Mouse (Mus musculus): ENCODE results near the gene Hsp90ab1.

The Hsp90ab1 gene

GRCm38 (mm10) chr17:45536264-45536663 lies 36.8 kb downstream of the Hsp90ab1 start:
- DNase-seq = no peak

- DNase-seq = no peak
Observed at GRCm38 (mm10) chr17:45532896-45533295, 40.2 kb downstream of the Hsp90ab1 start.

- no peak for DNase-seq
Observed at GRCm38 (mm10) chr17:45530346-45530782, 42.7 kb downstream of the Hsp90ab1 start.

- DNase-seq = no peak
Observed at GRCm38 (mm10) chr17:45526571-45526970, 46.5 kb downstream of the Hsp90ab1 start.

- DNase-seq = no peak
Observed at GRCm38 (mm10) chr17:45524961-45525360, 48.1 kb downstream of the Hsp90ab1 start.

GRCm38 (mm10) chr17:45523263-45523662 lies 49.8 kb downstream of the Hsp90ab1 start, which contains the start of gene Tcte1:
TSS of gene Tcte1 (plus strand) at chr17:45523434.
- DNase-seq = peak; percentile 51

- no peak for DNase-seq
Observed at GRCm38 (mm10) chr17:45520136-45520535, 52.9 kb downstream of the Hsp90ab1 start.

- no peak for DNase-seq
Observed at GRCm38 (mm10) chr17:45518766-45519475, 54.1 kb downstream of the Hsp90ab1 start.

Data from liver (tissue).